Mouse (Mus musculus) forebrain, embryonic 14.5 days (tissue): ENCODE results near the gene Elavl1. TPM values are rescaled to one million over a fixed set of nuclear protein-coding genes. Genes with fewer than 3 reads are reported as not detected.

Source experiments
- ATAC-seq: fragments of 200-750 bp; cut with Nextera tagmentation; 2 replicates; pipeline ENCODE4 v1.8.0; 2017; ENCODE audit warnings: mild to moderate bottlenecking, moderate library complexity
- DNase-seq: peaks from one replicate; pipeline ENCODE4 v3.0.0-alpha.2; 2015; ENCODE audit warnings: low spot score
- H3K27ac ChIP-seq: fragments of 300-500 bp; sonication (generic); 2 replicates; pipeline ENCODE4 v1.5.1; 2014; ENCODE audit warnings: low read depth, mild to moderate bottlenecking, control low read depth, low read length, moderate library complexity
- H3K27me3 ChIP-seq: fragments of 300-500 bp; sonication (generic); replicated peaks from 2 replicates; pipeline ENCODE4 v1.6.1; 2014; ENCODE audit warnings: low read length, control low read depth, mixed read lengths; ENCODE audit not compliant: control insufficient read depth, insufficient read depth
- H3K36me3 ChIP-seq: fragments of 300-500 bp; sonication (generic); 2 replicates; pipeline ENCODE4 v1.6.1; 2014; ENCODE audit warnings: low read length, control low read depth; ENCODE audit not compliant: control insufficient read depth, insufficient read depth
- H3K4me1 ChIP-seq: fragments of 300-500 bp; sonication (generic); 2 replicates; pipeline ENCODE4 v1.6.1; 2014; ENCODE audit warnings: antibody characterized with exemption, low read length, control low read depth; ENCODE audit not compliant: control insufficient read depth, insufficient read depth
- H3K4me2 ChIP-seq: fragments of 300-500 bp; sonication (generic); 2 replicates; pipeline ENCODE4 v1.6.1; 2014; ENCODE audit warnings: mild to moderate bottlenecking, control low read depth, low read length
- H3K4me3 ChIP-seq: fragments of 300-500 bp; sonication (generic); 2 replicates; pipeline ENCODE4 v1.5.1; 2014; ENCODE audit warnings: low read depth, low read length, control low read depth
- H3K9ac ChIP-seq: fragments of 300-500 bp; sonication (generic); 2 replicates; pipeline ENCODE4 v1.6.1; 2014; ENCODE audit warnings: mild to moderate bottlenecking, low read length, control low read depth, moderate library complexity
- H3K9me3 ChIP-seq: fragments of 300-500 bp; sonication (generic); replicated peaks from 2 replicates; pipeline ENCODE4 v1.6.1; 2016; ENCODE audit warnings: low read length, control low read depth, mixed read lengths; ENCODE audit not compliant: control insufficient read depth
- WGBS: fragments of 180-500 bp; shearing (Covaris S2); extraction: QIAGEN DNeasy Blood & Tissue Kit; methylation state at CpG from one replicate; pipeline ENCODE4 v1.1.7; 2014; 5-methylcytosine and 5-hydroxymethylcytosine counted together
- polyA plus RNA-seq: library from polyadenylated mRNA; unstranded; fragments of >200 nt; fragmentation: Nextera tagmentation; extraction: Ambion mirVana; gene quantifications from 2 replicates; pipeline ENCODE4 v1.2.1, GENCODE M21; 2014

Gene Elavl1
- polyA plus RNA-seq, 1 experiment from 2014 or later: 134 TPM

DNA sequence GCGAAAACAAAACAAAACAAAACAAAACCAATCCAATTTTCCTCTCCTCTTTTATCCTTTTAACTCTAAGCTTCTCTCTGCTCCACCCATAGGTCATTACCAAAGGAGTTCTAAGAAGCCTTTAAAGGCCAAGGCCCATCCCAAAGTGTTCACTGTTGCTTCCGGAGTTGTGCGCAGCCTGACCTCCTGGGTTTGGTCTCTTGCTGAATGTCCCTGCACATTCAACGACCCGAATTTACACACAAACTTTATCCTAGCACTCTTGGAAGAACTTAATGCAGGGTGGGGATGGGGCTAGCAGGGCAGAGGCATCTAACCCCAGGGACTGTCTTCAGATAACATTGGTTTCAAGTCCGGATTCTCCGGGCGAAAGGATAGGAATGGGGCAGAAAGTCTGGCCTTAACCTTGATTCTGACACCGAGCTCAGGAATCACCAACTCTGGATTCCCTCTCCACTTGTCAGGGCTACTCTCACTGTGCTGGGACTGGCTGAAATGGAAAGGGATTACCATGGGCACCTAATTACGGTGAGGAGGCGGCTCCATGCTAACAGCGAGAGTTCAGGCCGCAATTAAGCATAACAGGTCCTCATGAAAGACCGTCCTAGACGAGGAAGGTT lies 87.3 kb downstream of the Elavl1 start:
- Histone ChIP-seq H3K36me3 (peaks cover 23% of the 10 kb centered on the region), H3K4me2 (peak overlapping the region; percentile 76), H3K9ac (peak overlapping the region; percentile 82), H3K27ac (peak overlapping the region; percentile 93), H3K27me3 (no peaks in the 10 kb centered on the region), H3K4me3 (peak overlapping the region; percentile 75), H3K9me3 (no peaks in the 10 kb centered on the region), H3K4me1 (peaks cover 17% of the 10 kb centered on the region)
- no peak for ATAC-seq
- DNase-seq: no peak
- WGBS: 18% methylated on average over 15 of the region's 15 CpGs

Other genes starting within 250 kb of the Elavl1 start
- gene Cd209f, start 219.6 kb downstream of the Elavl1 start, polyA plus RNA-seq: 0.25 and 0.51 TPM in 2 replicates
- gene Cd209g, start 191.3 kb downstream of the Elavl1 start, polyA plus RNA-seq: not detected in 2 replicates
- gene Evi5l, start 158.8 kb downstream of the Elavl1 start, polyA plus RNA-seq: 45.9 and 70.0 TPM in 2 replicates
- 25.3 and 38.7 TPM in 2 replicates for gene Prr36, start 108.0 kb downstream of the Elavl1 start, polyA plus RNA-seq
- not detected in 2 replicates for gene Lrrc8e, start 98.6 kb downstream of the Elavl1 start, polyA plus RNA-seq
- gene Map2k7, start 86.7 kb downstream of the Elavl1 start, polyA plus RNA-seq: 20.3 and 22.7 TPM in 2 replicates
- 0.51 TPM in 1 of 2 replicates, not detected in the other for gene Gm49320, start 86.5 kb downstream of the Elavl1 start, polyA plus RNA-seq
- 2.1 and 2.8 TPM in 2 replicates for gene Tgfbr3l, start 77.2 kb downstream of the Elavl1 start, polyA plus RNA-seq
- gene Snapc2, start 72.3 kb downstream of the Elavl1 start, polyA plus RNA-seq: 59.9 and 81.8 TPM in 2 replicates
- gene Ctxn1, start 66.1 kb downstream of the Elavl1 start, polyA plus RNA-seq: 236 and 302 TPM in 2 replicates
- gene Timm44, start 49.5 kb downstream of the Elavl1 start, polyA plus RNA-seq: 49.9 and 51.3 TPM in 2 replicates
- 12.2 and 16.3 TPM in 2 replicates for gene Ccl25, start 203 bp downstream of the Elavl1 start, polyA plus RNA-seq
- 21.8 and 25.1 TPM in 2 replicates for gene Cers4, start 167.6 kb upstream of the Elavl1 start, polyA plus RNA-seq